Mouse (Mus musculus): ENCODE measurements around the gene Mpig6b. TPM values are rescaled to one million over a fixed set of nuclear protein-coding genes. Genes with fewer than 3 reads are reported as not detected.

Mpig6b gene
- polyA plus RNA-seq, 1 experiment from 2014 or later, result 1.1 TPM

GRCm38 (mm10) chr17:35032323-35032870 lies 33.6 kb downstream of the Mpig6b start:
- Histone ChIP-seq H3K27me3 (ENCODE audit: insufficient read depth, poor library complexity, severe bottlenecking) (peaks cover 3% of the 10 kb centered on the region; the same call in 1 of the 2 replicates), H3K27ac (no peak overlapping the region), H3K4me3 (no peak overlapping the region), H3K9me3 (no peaks in the 10 kb centered on the region), H3K4me1 (replicated peaks) (peaks cover 36% of the 10 kb centered on the region), H3K36me3 (no peaks in the 10 kb centered on the region)
- 72% methylated on average over 8 of the region's 8 CpGs for WGBS
- DNase-seq (ENCODE audit: low spot score), result no peak

DNA sequence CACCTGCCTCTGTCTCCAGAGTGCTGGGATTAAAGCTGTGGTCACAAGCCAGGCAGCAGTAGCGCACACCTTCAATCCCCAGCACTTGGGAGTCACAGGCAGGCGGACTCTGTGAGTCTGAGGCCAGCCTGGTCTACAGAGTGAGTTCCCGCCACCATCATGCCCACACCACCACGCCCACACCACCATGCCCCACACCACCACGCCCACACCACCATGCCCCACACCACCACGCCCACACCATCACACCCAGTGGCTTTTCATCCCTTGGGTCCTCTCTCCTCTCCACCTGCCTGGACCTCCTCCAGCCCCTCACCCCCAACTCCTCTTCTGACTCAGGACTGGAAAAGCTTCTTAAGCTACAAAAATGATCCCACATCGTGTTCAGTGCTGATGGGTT lies 34.1 kb downstream of the Mpig6b start:
- H3K9me3 ChIP-seq, result no peaks in the 10 kb centered on the region
- WGBS, result 83% methylated on average over 7 of the region's 7 CpGs
- H3K4me3 ChIP-seq, result no peak overlapping the region
- H3K4me1 ChIP-seq (replicated peaks), result peaks cover 41% of the 10 kb centered on the region
- DNase-seq (ENCODE audit: low spot score), result no peak
- H3K36me3 ChIP-seq, result no peaks in the 10 kb centered on the region
- no peak overlapping the region for H3K27ac ChIP-seq
- peaks cover 3% of the 10 kb centered on the region; the same call in 1 of the 2 replicates for H3K27me3 ChIP-seq (ENCODE audit: insufficient read depth, poor library complexity, severe bottlenecking)

DNA sequence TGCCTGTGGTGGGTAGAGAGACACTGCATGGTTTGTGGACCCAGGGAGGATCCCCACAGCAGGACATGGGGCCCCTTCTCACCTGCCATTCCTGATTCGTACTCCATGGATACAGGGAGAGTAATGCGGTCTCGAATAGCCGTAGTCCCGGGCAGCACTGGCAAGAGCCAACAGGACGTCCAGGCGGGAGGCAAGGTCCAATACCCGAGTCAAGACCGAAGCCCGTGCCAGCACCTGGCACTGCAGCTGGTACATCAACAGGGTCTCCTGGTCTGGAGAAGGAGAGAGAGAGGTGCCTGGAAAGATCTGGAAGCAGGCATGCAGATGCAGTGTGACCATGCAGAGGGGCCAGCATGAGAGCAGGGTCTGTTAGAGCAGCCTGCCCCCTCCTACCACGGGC lies 34.7 kb downstream of the Mpig6b start:
- no peak overlapping the region for H3K4me3 ChIP-seq
- H3K27me3 ChIP-seq (ENCODE audit: insufficient read depth, poor library complexity, severe bottlenecking), result peaks cover 3% of the 10 kb centered on the region; the same call in 1 of the 2 replicates
- 92% methylated on average over 11 of the region's 11 CpGs for WGBS
- H3K9me3 ChIP-seq, result no peaks in the 10 kb centered on the region
- DNase-seq (ENCODE audit: low spot score), result no peak
- H3K4me1 ChIP-seq (replicated peaks), result peaks cover 46% of the 10 kb centered on the region
- H3K27ac ChIP-seq, result 0 out of 2 replicates have a peak overlapping the region, but pooled peaks have one; percentile 17
- H3K36me3 ChIP-seq, result no peaks in the 10 kb centered on the region

DNA sequence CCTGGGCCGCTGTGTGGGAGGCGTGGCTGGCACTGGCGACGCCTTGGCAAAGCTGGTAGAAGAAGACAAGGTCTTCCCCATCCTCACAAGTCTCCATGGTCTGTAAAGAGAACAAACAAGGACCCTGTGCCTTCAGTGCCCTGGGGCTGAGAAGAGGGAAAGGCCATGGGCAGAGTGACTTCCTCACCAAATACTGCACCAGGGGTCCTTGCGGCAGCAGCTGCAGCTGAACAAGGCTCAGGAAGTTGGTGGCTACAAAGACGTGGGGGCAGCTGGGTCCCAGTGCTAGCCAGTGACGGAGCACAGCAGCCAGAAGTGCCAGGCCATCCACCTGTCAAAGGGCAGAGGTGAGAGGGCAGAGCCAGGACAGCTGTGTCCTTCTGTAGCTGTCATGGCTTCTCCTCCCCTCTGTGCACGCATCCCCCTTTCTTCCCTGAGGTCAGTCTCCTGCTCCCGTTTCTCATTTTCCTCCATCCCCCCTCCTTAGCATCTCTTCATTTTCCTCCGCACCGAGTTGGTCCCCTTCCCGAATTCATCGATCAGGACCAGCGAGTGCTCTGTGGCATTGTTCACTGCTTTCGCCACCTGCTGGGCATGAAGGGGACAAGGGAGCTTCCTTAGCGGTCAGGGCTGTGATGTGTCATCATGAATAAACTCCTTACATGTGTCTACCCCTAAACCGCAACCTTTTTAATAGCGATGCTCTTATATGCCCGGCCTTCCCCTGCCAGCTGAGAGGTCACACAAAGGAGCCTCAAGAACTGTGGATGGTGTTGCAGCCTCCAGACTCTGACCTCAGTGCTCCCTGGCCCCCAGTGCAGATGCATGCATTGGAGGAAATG lies 36.1 kb downstream of the Mpig6b start:
- peak; percentile 65 for DNase-seq (ENCODE audit: low spot score)
- Histone ChIP-seq H3K36me3 (no peaks in the 10 kb centered on the region), H3K27ac (peak overlapping the region; percentile 80), H3K4me3 (peak overlapping the region; percentile 34), H3K4me1 (replicated peaks) (peaks cover 57% of the 10 kb centered on the region), H3K9me3 (no peaks in the 10 kb centered on the region), H3K27me3 (ENCODE audit: insufficient read depth, poor library complexity, severe bottlenecking) (peaks cover 3% of the 10 kb centered on the region; the same call in 1 of the 2 replicates)
- 27% methylated on average over 19 of the region's 19 CpGs for WGBS

DNA sequence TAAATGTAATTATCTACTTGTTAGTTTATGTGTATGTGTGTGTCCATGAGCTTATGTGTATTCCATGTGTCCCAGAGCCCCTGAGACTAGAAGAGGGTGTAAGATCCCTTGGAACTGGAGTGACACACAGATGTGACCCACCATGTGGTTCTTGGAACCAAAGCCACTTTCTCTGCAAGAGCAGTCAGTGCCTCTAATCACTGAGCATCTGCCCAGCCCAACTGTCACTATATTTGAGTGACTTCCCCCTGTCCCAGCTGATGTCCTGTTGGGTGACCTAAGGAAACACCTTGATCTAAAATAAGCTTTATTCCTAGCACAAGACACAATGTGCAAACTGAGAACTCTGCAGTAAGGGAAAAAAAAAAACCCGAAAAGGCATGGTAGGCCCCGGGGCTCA lies 37.7 kb downstream of the Mpig6b start:
- Histone ChIP-seq H3K27me3 (ENCODE audit: insufficient read depth, poor library complexity, severe bottlenecking) (peaks cover 3% of the 10 kb centered on the region; the same call in 1 of the 2 replicates), H3K9me3 (no peaks in the 10 kb centered on the region), H3K4me3 (no peak overlapping the region), H3K27ac (no peak overlapping the region), H3K36me3 (no peaks in the 10 kb centered on the region), H3K4me1 (replicated peaks) (peaks cover 72% of the 10 kb centered on the region)
- 83% methylated on average over 2 of the region's 2 CpGs for WGBS
- DNase-seq (ENCODE audit: low spot score), result no peak

DNA sequence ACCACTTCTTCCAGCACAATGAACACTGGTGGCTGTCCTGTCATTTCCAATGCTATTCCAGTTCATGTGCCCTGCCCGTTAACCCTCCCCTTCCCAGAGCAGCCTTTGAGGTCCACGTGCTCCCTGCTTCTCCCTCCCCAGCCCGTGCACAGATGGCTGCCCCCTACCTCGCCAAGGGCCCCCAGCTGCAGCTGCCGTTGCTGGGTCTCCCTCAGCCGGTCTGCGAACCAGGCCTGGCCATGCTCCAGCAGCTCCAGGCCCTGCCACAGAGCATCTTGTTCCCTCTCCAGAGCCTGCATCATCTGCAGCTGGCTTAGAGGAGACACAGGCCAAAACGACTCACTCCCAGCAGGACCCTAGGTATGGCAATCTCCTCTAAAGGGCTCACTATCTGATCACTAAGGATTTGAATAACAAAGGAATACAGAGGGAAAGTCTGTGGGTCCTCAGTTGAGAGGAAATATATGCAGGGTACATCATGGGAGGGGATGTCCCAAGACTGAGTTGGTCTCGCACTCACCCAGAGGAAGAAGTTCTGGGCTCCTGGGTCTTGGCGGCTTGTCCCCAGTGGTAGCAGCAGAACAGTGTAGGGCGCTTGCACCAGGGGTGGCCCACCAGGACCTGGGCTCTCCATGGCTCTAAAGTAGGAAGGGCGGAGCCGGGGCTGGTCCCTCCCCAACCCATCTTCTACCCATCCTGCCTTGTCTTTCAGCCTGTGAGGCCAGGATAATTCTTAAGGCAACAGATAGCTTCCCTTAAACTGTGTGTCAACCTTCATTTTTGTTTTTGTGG lies 38.5 kb downstream of the Mpig6b start, which contains the start of gene Sapcd1:
Gene Sapcd1, minus strand, starts transcription at position 740 of the 792 bp plus-strand sequence.
- peak within 1 kb of the TSS; percentile 37 for H3K4me3 ChIP-seq

DNA sequence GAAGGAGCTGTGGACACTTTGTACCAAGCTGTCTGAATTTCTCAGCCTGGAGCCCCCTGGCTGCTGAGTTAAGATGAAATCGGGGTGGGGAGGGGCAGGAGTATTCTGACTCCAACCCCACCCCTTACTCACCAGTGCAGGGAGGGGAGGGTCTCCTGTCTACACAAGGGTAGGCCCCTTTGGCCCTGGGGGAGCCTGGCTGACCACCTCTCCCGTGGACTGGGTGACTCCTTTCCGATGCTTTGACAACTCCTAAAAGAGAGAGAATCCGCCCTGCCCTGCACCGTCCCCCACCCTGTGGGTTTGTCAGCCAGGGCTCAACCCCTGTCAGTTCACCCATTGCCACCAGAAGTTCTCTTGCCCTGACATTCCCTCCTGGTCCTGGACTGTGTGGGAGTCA lies 39.8 kb downstream of the Mpig6b start:
- no peaks in the 10 kb centered on the region for H3K36me3 ChIP-seq
- no peak overlapping the region for H3K4me3 ChIP-seq
- H3K9me3 ChIP-seq, result no peaks in the 10 kb centered on the region
- WGBS, result 82% methylated on average over 5 of the region's 5 CpGs
- peaks cover 81% of the 10 kb centered on the region for H3K4me1 ChIP-seq (replicated peaks)
- peak overlapping the region; percentile 79 for H3K27ac ChIP-seq
- peaks cover 3% of the 10 kb centered on the region; the same call in 1 of the 2 replicates for H3K27me3 ChIP-seq (ENCODE audit: insufficient read depth, poor library complexity, severe bottlenecking)
- no peak for DNase-seq (ENCODE audit: low spot score)

More for the DNA sequence above, 38.5 kb downstream of the Mpig6b start, which contains the start of gene Sapcd1:
- DNase-seq (ENCODE audit: low spot score), result peak; percentile 57
- no peaks in the 10 kb centered on the region for H3K36me3 ChIP-seq
- H3K27me3 ChIP-seq (ENCODE audit: insufficient read depth, poor library complexity, severe bottlenecking), result peaks cover 3% of the 10 kb centered on the region; the same call in 1 of the 2 replicates
- H3K4me1 ChIP-seq (replicated peaks), result peaks cover 73% of the 10 kb centered on the region
- H3K27ac ChIP-seq, result peak within 1 kb of the TSS; percentile 80
- WGBS, result 32% methylated on average over 13 of the region's 13 CpGs
- H3K9me3 ChIP-seq, result no peaks in the 10 kb centered on the region

DNA sequence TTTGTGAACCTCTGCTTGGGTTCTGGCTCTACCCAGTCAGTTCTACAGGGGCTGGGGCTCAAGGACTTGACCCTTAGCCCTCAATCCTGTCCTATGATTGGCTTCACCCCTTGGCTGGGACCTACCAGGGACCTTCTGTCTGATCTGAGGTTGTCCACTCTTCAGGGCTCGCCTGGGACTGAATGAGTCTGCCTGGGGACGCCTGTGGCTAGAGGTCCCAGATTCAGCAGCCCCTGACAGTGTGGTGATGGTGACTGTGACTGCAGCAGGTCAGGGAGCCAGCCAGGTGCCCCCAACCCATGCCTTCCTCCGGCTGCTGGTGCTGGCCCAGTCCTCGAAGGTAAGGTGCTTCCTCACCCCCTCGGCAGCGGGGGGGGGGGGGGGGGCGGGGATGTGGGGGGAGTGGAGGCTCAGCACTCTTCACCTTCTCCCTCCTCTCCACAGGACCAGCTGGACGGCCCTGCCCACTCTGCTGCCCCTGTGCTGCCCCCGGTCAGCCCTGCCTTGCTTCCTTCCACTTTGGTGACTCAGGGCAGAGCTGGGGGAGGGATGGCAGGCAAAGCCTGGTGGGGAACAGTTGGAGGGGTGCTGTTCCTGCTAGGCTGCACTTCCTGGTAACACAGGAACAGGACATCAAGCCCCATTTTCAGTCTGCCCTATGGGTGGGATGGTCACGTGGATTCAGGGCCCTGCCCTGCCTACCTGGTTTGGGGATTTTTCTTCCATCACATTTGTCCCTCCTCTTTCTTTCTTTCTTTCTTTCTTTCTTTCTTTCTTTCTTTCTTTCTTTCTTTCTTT lies 41.1 kb downstream of the Mpig6b start:
- no peak for DNase-seq (ENCODE audit: low spot score)
- no peaks in the 10 kb centered on the region for H3K9me3 ChIP-seq
- peaks cover 78% of the 10 kb centered on the region for H3K4me1 ChIP-seq (replicated peaks)
- H3K4me3 ChIP-seq, result 0 out of 2 replicates have a peak overlapping the region, but pooled peaks have one; percentile 9
- no peaks in the 10 kb centered on the region for H3K36me3 ChIP-seq
- peak overlapping the region; percentile 69 for H3K27ac ChIP-seq
- peaks cover 3% of the 10 kb centered on the region; the same call in 1 of the 2 replicates for H3K27me3 ChIP-seq (ENCODE audit: insufficient read depth, poor library complexity, severe bottlenecking)
- WGBS, result 57% methylated on average over 10 of the region's 10 CpGs

GRCm38 (mm10) chr17:35024261-35024660 lies 41.7 kb downstream of the Mpig6b start:
- Histone ChIP-seq H3K36me3 (no peaks in the 10 kb centered on the region), H3K27me3 (ENCODE audit: insufficient read depth, poor library complexity, severe bottlenecking) (no peaks in the 10 kb centered on the region), H3K27ac (peak overlapping the region; percentile 68), H3K4me1 (replicated peaks) (peaks cover 76% of the 10 kb centered on the region), H3K4me3 (0 out of 2 replicates have a peak overlapping the region, but pooled peaks have one; percentile 9), H3K9me3 (no peaks in the 10 kb centered on the region)
- no peak for DNase-seq (ENCODE audit: low spot score)
- WGBS, result 86% methylated on average over 13 of the region's 13 CpGs

GRCm38 (mm10) chr17:35023756-35024155 lies 42.2 kb downstream of the Mpig6b start:
- H3K27me3 ChIP-seq (ENCODE audit: insufficient read depth, poor library complexity, severe bottlenecking), result no peaks in the 10 kb centered on the region
- 73% methylated on average over 4 of the region's 4 CpGs for WGBS
- H3K36me3 ChIP-seq, result peaks cover 2% of the 10 kb centered on the region; the same call in 1 of the 2 replicates
- no peak for DNase-seq (ENCODE audit: low spot score)
- H3K4me1 ChIP-seq (replicated peaks), result peaks cover 71% of the 10 kb centered on the region
- no peak overlapping the region for H3K4me3 ChIP-seq
- H3K9me3 ChIP-seq, result no peaks in the 10 kb centered on the region
- peak overlapping the region; percentile 68 for H3K27ac ChIP-seq

- 89% methylated on average over 5 of the region's 5 CpGs for WGBS
- Histone ChIP-seq H3K4me1 (replicated peaks) (peaks cover 69% of the 10 kb centered on the region), H3K36me3 (peaks cover 7% of the 10 kb centered on the region; the same call in 1 of the 2 replicates), H3K9me3 (no peaks in the 10 kb centered on the region), H3K4me3 (peak overlapping the region; percentile 9; the same call in 1 of the 2 replicates), H3K27me3 (ENCODE audit: insufficient read depth, poor library complexity, severe bottlenecking) (no peaks in the 10 kb centered on the region), H3K27ac (peak overlapping the region; percentile 68)
- DNase-seq (ENCODE audit: low spot score), result no peak
These were observed 42.8 kb downstream of the Mpig6b start for GRCm38 (mm10) chr17:35023221-35023620.
